8 mouse cellular contexts compared by ENCODE assay signal in the genomic region with DNA sequence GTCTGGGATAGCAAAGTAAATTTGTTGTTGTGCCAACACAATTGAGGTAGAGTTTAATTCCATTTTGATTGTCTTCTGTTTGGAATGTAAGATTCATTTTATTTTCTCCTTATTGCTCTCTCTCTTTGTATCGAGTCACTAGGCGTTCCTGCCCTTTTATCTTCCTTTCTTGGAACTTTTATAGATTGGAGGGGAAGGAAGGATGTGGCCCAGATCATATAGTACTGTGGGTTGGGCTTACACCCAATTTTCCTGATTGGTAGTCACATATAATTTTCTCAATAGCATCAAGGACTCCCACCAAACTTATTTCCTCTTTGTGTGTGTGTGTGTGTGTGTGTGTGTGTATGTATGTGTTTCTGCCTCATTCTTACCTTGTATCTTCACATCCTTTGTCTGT. TPM values are rescaled to one million over a fixed set of nuclear protein-coding genes. Genes with fewer than 3 reads are reported as not detected.
DNase-seq lines count a peak whose midpoint lies in the region; ATAC-seq and TF ChIP-seq lines count a peak whose summit lies in the region.

No protein-coding gene starts in this region.

- WGBS in kidney, postnatal 0 days, result 6% methylated on average over 2 of the region's 2 CpGs
- 7% methylated on average over 2 of the region's 2 CpGs for WGBS in hindbrain, embryonic 15.5 days
- 17% methylated on average over 2 of the region's 2 CpGs for WGBS in midbrain, embryonic 16.5 days

- TF ChIP-seq CTCF in kidney, postnatal 0 days (IDR thresholded peaks at IDR 0.05; ENCODE audit: low read depth), result no peak

- H3K36me3 ChIP-seq in kidney, postnatal 0 days (ENCODE audit: insufficient read depth, low read length), result peaks cover 5% of the 10 kb centered on the region; the same call in 1 of the 2 replicates
- H3K36me3 ChIP-seq in hindbrain, embryonic 15.5 days, result no peaks in the 10 kb centered on the region
- no peaks in the 10 kb centered on the region for H3K36me3 ChIP-seq in midbrain, embryonic 16.5 days (ENCODE audit: control insufficient read depth, insufficient read depth, low read length)

- H3K4me2 ChIP-seq in kidney, postnatal 0 days (ENCODE audit: low read length), result peak overlapping the region; percentile 68
- peak overlapping the region; percentile 66 for H3K4me2 ChIP-seq in hindbrain, embryonic 15.5 days
- peak overlapping the region; percentile 81 for H3K4me2 ChIP-seq in midbrain, embryonic 16.5 days (ENCODE audit: low read length)

- 0 out of 2 replicates have a peak, but pooled peaks cover 2% of the 10 kb centered on the region for H3K4me1 ChIP-seq in kidney, postnatal 0 days (replicated peaks; ENCODE audit: insufficient read depth, low read length)
- peaks cover 12% of the 10 kb centered on the region for H3K4me1 ChIP-seq in hindbrain, embryonic 15.5 days (replicated peaks)
- peaks cover 2% of the 10 kb centered on the region; the same call in 1 of the 2 replicates for H3K4me1 ChIP-seq in midbrain, embryonic 16.5 days (ENCODE audit: control insufficient read depth, insufficient read depth, low read length)

- DNase-seq in kidney, postnatal 0 days (ENCODE audit: low spot score), result no peak
- no peak for DNase-seq in kidney, adult 11 months
- peak; percentile 59 for DNase-seq in c-Kit-positive CD71-positive TER-119-positive erythroid progenitor cells, embryonic 14.5 days (ENCODE audit: low spot score)
- DNase-seq in right cerebral cortex, postnatal 25 days, result no peak
- no peak for DNase-seq in adrenal gland, adult 2 months
- DNase-seq in gastrocnemius, adult 8-10 months (ENCODE audit: low spot score in 2 of 2), result no peak

- H3K27ac ChIP-seq in kidney, postnatal 0 days, result peak overlapping the region; percentile 63; the same call in 1 of the 2 replicates
- H3K27ac ChIP-seq in hindbrain, embryonic 15.5 days (replicated peaks), result no peak overlapping the region
- H3K27ac ChIP-seq in midbrain, embryonic 16.5 days (ENCODE audit: low read length), result no peak overlapping the region

- peak overlapping the region; percentile 65 for H3K4me3 ChIP-seq in kidney, postnatal 0 days (replicated peaks; ENCODE audit: low read depth, low read length)
- peak overlapping the region; percentile 54 for H3K4me3 ChIP-seq in hindbrain, embryonic 15.5 days
- H3K4me3 ChIP-seq in midbrain, embryonic 16.5 days (ENCODE audit: low read depth, low read length), result peak overlapping the region; percentile 57

- no peak for ATAC-seq in kidney, postnatal 0 days (replicated peaks; ENCODE audit: low FRiP score, low read depth)
- ATAC-seq in hindbrain, embryonic 15.5 days (ENCODE audit: low FRiP score, low read depth), result no peak
- ATAC-seq in midbrain, embryonic 16.5 days, result no peak

- no peaks in the 10 kb centered on the region for H3K9me3 ChIP-seq in kidney, postnatal 0 days (replicated peaks; ENCODE audit: low read length)
- no peaks in the 10 kb centered on the region for H3K9me3 ChIP-seq in hindbrain, embryonic 15.5 days
- H3K9me3 ChIP-seq in midbrain, embryonic 16.5 days (replicated peaks; ENCODE audit: control insufficient read depth, low read length, poor library complexity, severe bottlenecking), result no peaks in the 10 kb centered on the region

- H3K27me3 ChIP-seq in kidney, postnatal 0 days (ENCODE audit: insufficient read depth, low read length), result no peaks in the 10 kb centered on the region
- H3K27me3 ChIP-seq in hindbrain, embryonic 15.5 days, result no peaks in the 10 kb centered on the region
- no peaks in the 10 kb centered on the region for H3K27me3 ChIP-seq in midbrain, embryonic 16.5 days (ENCODE audit: control insufficient read depth, insufficient read depth, low read depth, low read length)

- H3K9ac ChIP-seq in kidney, postnatal 0 days (ENCODE audit: low read depth, low read length), result peak overlapping the region; percentile 73
- H3K9ac ChIP-seq in hindbrain, embryonic 15.5 days, result 0 out of 2 replicates have a peak overlapping the region, but pooled peaks have one; percentile 38
- H3K9ac ChIP-seq in midbrain, embryonic 16.5 days (ENCODE audit: low read depth, low read length), result 0 out of 2 replicates have a peak overlapping the region, but pooled peaks have one; percentile 47

RNA-seq across cellular contexts. Expression of a gene that starts 0.7 kb away (rescaled TPM):
- polyA plus RNA-seq in kidney, postnatal 0 days (2015; fragmentation: Nextera tagmentation; extraction: Ambion mirVana), result 37.3 and 41.4 TPM in 2 replicates
- 17.4 and 22.3 TPM in 2 replicates for polyA plus RNA-seq in hindbrain, embryonic 15.5 days (2015; fragmentation: Nextera tagmentation; extraction: Ambion mirVana)
- 10.5 and 11.1 TPM in 2 replicates for polyA plus RNA-seq in midbrain, embryonic 16.5 days (2015; fragmentation: Nextera tagmentation; extraction: Ambion mirVana)
- total RNA-seq in adrenal gland, adult 2 months (2021), result 1 to 10 TPM; 2.0 to 4.2 TPM
- polyA plus RNA-seq in adrenal gland, adult 2 months (2012; rRNA removed), result 0.18 and 0.40 TPM in 2 replicates
- total RNA-seq in gastrocnemius, adult 8-10 months (2022), result 1 to 10 TPM; 1.1 to 4.8 (median 3.1) TPM

RNA-seq across cellular contexts. Expression of a gene that starts 16.9 kb away (rescaled TPM):
- polyA plus RNA-seq in kidney, postnatal 0 days (2015; fragmentation: Nextera tagmentation; extraction: Ambion mirVana), result 95.6 and 98.7 TPM in 2 replicates
- polyA plus RNA-seq in hindbrain, embryonic 15.5 days (2015; fragmentation: Nextera tagmentation; extraction: Ambion mirVana), result 145 and 155 TPM in 2 replicates
- polyA plus RNA-seq in midbrain, embryonic 16.5 days (2015; fragmentation: Nextera tagmentation; extraction: Ambion mirVana), result 186 and 194 TPM in 2 replicates
- total RNA-seq in adrenal gland, adult 2 months (2021), result 10 to 100 TPM; 54.3 to 79.7 TPM
- 42.4 and 43.8 TPM in 2 replicates for polyA plus RNA-seq in adrenal gland, adult 2 months (2012; rRNA removed)
- 10 to 100 TPM in 3 of 4 experiments, 1 to 10 TPM in 1; 9.1 to 17.5 (median 15.4) TPM for total RNA-seq in gastrocnemius, adult 8-10 months (2022)
